16 mouse cellular contexts compared by ENCODE assay signal in the genomic region with DNA sequence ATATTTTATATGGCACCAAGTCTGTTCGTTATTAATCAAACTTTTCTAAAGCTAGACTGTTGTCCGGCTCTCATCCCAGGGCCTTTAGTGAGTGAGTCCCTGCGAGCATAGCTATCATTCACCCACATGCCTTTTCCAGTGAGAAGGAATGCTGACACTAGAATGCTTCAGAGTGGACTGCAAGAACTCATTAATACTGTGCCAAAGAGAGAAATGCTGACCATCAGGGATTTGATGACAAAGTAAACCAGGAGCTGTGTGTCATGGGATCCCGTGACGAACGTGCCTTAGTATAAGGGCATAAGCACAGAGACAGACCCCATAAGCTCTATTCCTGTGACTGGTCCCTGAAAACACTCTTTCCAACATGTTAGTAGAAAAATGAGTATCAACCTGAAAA.
"Had no signal": no experiment of that assay in that cellular context is flagged by ENCODE, and none has a peak within 500 bp of the region (broad histone marks: within the 10 kb centered on the region; RNA-seq: fewer than 3 reads in every experiment).

No protein-coding gene starts in this region.

- H3K36me3 ChIP-seq: limb, embryonic 15.5 days; liver, embryonic 12.5 days; lung, embryonic 15.5 days; neural tube, embryonic 13.5 days; stomach, embryonic 15.5 days had no signal

- DNase-seq: layer of hippocampus, adult 9-11 months; layer of hippocampus, postnatal 36 days; lung, postnatal 14 days; right cerebral cortex, postnatal 14 days; thymus, adult 2 months; thymus, postnatal 25 days had no signal

- H3K9me3 ChIP-seq: limb, embryonic 15.5 days; liver, embryonic 12.5 days; lung, embryonic 15.5 days; megakaryocyte, embryonic 14.5 days; neural tube, embryonic 13.5 days; stomach, embryonic 15.5 days had no signal

- H3K27me3 ChIP-seq: limb, embryonic 15.5 days; liver, embryonic 12.5 days; lung, embryonic 15.5 days; megakaryocyte, embryonic 14.5 days; neural tube, embryonic 13.5 days; stomach, embryonic 15.5 days had no signal

- H3K9ac ChIP-seq: limb, embryonic 15.5 days; liver, embryonic 12.5 days; lung, embryonic 15.5 days; neural tube, embryonic 13.5 days; stomach, embryonic 15.5 days had no signal

- ATAC-seq: intestine, embryonic 16.5 days; liver, embryonic 12.5 days; midbrain, embryonic 16.5 days had no signal

- H3K4me3 ChIP-seq: limb, embryonic 15.5 days; liver, embryonic 12.5 days; lung, embryonic 15.5 days; megakaryocyte, embryonic 14.5 days; neural tube, embryonic 13.5 days; stomach, embryonic 15.5 days had no signal

- H3K4me2 ChIP-seq: limb, embryonic 15.5 days; liver, embryonic 12.5 days; lung, embryonic 15.5 days; midbrain, embryonic 11.5 days; neural tube, embryonic 13.5 days; stomach, embryonic 15.5 days had no signal

- H3K4me1 ChIP-seq: limb, embryonic 15.5 days; liver, embryonic 12.5 days; lung, embryonic 15.5 days; megakaryocyte, embryonic 14.5 days; neural tube, embryonic 13.5 days; stomach, embryonic 15.5 days had no signal

- H3K27ac ChIP-seq: limb, embryonic 15.5 days; liver, embryonic 12.5 days; lung, embryonic 15.5 days; macrophage; neural tube, embryonic 13.5 days; stomach, embryonic 15.5 days had no signal
